Mouse (Mus musculus): ENCODE data around the gene Tpd52l2. TPM values are rescaled to one million over a fixed set of nuclear protein-coding genes. Genes with fewer than 3 reads are reported as not detected.

The Tpd52l2 gene
- total and polyA plus RNA-seq, 2 experiments from 2014 or later, result 58.2 to 103 TPM

- Histone ChIP-seq H3K27me3 (ENCODE audit: control insufficient read depth, insufficient read depth, low read length) (no peaks in the 10 kb centered on the region), H3K4me3 (ENCODE audit: low read depth, low read length) (peak within 1 kb of the TSS; percentile 98), H3K4me2 (ENCODE audit: low read depth, low read length) (peak within 1 kb of the TSS; percentile 79), H3K4me1 (ENCODE audit: control insufficient read depth, insufficient read depth) (peaks cover 24% of the 10 kb centered on the region), H3K27ac (ENCODE audit: low read depth) (peak within 1 kb of the TSS; percentile 99), H3K9ac (replicated peaks; ENCODE audit: low read depth, low read length) (peak within 1 kb of the TSS; percentile 95), H3K9me3 (replicated peaks; ENCODE audit: control insufficient read depth, low read length) (no peaks in the 10 kb centered on the region), H3K36me3 (replicated peaks; ENCODE audit: control insufficient read depth, insufficient read depth, low read length) (peaks cover 23% of the 10 kb centered on the region)
- ATAC-seq (ENCODE audit: insufficient read depth, low read depth), result peak; percentile 97
- no peak for TF ChIP-seq CTCF (IDR thresholded peaks at IDR 0.05; ENCODE audit: low read depth)
- no peak for TF ChIP-seq EP300 (IDR thresholded peaks at IDR 0.05; ENCODE audit: low read depth)
- WGBS, result under 1% methylated on average over 74 of the region's 74 CpGs
- DNase-seq (ENCODE audit: low spot score), result peak; percentile 98
These were observed 23.4 kb downstream of the Tpd52l2 start, which contains the start of gene Dnajc5 for GRCm38 (mm10) chr2:181520118-181520935. Dnajc5 (plus strand) TSS chr2:181520485.

DNA sequence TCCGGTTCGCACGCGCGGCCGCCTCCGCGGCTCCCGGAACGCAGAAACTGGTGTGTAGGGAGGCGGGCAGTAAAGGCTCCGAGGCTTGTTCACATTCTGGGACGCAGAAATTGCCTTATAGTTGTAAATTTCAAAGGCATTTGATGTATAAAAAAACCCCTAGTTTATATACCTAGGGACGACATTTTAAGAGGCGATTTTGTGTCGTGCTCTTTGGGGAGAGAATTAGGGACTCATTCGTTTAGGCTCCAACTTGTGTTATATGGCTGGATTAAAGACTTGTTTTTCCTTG is 23.9 kb downstream of the Tpd52l2 start:
- no peaks in the 10 kb centered on the region for H3K9me3 ChIP-seq (replicated peaks; ENCODE audit: control insufficient read depth, low read length)
- DNase-seq (ENCODE audit: low spot score) (no peak), ATAC-seq (ENCODE audit: insufficient read depth, low read depth) (no peak)
- peaks cover 24% of the 10 kb centered on the region for H3K4me1 ChIP-seq (ENCODE audit: control insufficient read depth, insufficient read depth)
- H3K4me3 ChIP-seq (ENCODE audit: low read depth, low read length), result peak overlapping the region; percentile 98
- H3K4me2 ChIP-seq (ENCODE audit: low read depth, low read length), result peak overlapping the region; percentile 79
- no peak for TF ChIP-seq CTCF (IDR thresholded peaks at IDR 0.05; ENCODE audit: low read depth)
- TF ChIP-seq EP300 (IDR thresholded peaks at IDR 0.05; ENCODE audit: low read depth), result no peak
- H3K36me3 ChIP-seq (replicated peaks; ENCODE audit: control insufficient read depth, insufficient read depth, low read length), result peaks cover 19% of the 10 kb centered on the region
- peak overlapping the region; percentile 95 for H3K9ac ChIP-seq (replicated peaks; ENCODE audit: low read depth, low read length)
- H3K27me3 ChIP-seq (ENCODE audit: control insufficient read depth, insufficient read depth, low read length), result no peaks in the 10 kb centered on the region
- peak overlapping the region; percentile 99 for H3K27ac ChIP-seq (ENCODE audit: low read depth)
- 2% methylated on average over 17 of the region's 17 CpGs for whole genome bisulfite sequencing

DNA sequence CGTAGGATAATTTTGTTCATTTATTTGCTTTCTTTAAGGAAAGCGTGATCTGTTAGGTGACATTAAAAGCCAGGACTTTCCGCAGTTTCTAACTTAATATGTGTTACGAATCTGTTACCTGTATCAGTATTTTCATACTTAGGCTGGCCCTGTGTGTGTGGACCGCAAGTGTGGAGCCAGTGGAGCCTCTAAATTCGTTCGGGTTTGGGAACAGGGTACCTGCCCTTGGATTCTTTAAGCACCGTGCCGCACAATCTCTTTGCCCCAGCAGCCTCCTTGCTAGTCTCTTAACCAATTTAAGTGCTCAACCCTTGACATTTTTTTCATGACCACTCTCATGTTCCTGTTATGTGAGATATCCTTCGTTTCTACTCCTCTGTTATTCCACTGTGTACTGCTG is 24.5 kb downstream of the Tpd52l2 start:
- Histone ChIP-seq H3K27me3 (ENCODE audit: control insufficient read depth, insufficient read depth, low read length) (no peaks in the 10 kb centered on the region), H3K4me3 (ENCODE audit: low read depth, low read length) (peak overlapping the region; percentile 98), H3K9me3 (replicated peaks; ENCODE audit: control insufficient read depth, low read length) (no peaks in the 10 kb centered on the region), H3K4me2 (ENCODE audit: low read depth, low read length) (peak overlapping the region; percentile 79), H3K36me3 (replicated peaks; ENCODE audit: control insufficient read depth, insufficient read depth, low read length) (peaks cover 13% of the 10 kb centered on the region), H3K27ac (ENCODE audit: low read depth) (0 out of 2 replicates have a peak overlapping the region, but pooled peaks have one; percentile 99), H3K9ac (replicated peaks; ENCODE audit: low read depth, low read length) (peak overlapping the region; percentile 95), H3K4me1 (ENCODE audit: control insufficient read depth, insufficient read depth) (peaks cover 24% of the 10 kb centered on the region)
- 30% methylated on average over 10 of the region's 10 CpGs for WGBS
- TF ChIP-seq EP300 (IDR thresholded peaks at IDR 0.05; ENCODE audit: low read depth) (no peak), CTCF (IDR thresholded peaks at IDR 0.05; ENCODE audit: low read depth) (no peak)
- no peak for DNase-seq (ENCODE audit: low spot score)
- no peak for ATAC-seq (ENCODE audit: insufficient read depth, low read depth)

- no peak for TF ChIP-seq EP300 (IDR thresholded peaks at IDR 0.05; ENCODE audit: low read depth)
- TF ChIP-seq CTCF (IDR thresholded peaks at IDR 0.05; ENCODE audit: low read depth), result peak; percentile 61
- 66% methylated on average over 5 of the region's 5 CpGs for WGBS
- no peak overlapping the region for H3K4me3 ChIP-seq (ENCODE audit: low read depth, low read length)
- H3K4me2 ChIP-seq (ENCODE audit: low read depth, low read length), result no peak overlapping the region
- ATAC-seq (ENCODE audit: insufficient read depth, low read depth) (no peak), DNase-seq (ENCODE audit: low spot score) (peak; percentile 13)
- H3K9ac ChIP-seq (replicated peaks; ENCODE audit: low read depth, low read length), result no peak overlapping the region
- no peaks in the 10 kb centered on the region for H3K9me3 ChIP-seq (replicated peaks; ENCODE audit: control insufficient read depth, low read length)
- no peak overlapping the region for H3K27ac ChIP-seq (ENCODE audit: low read depth)
- peaks cover 24% of the 10 kb centered on the region for H3K4me1 ChIP-seq (ENCODE audit: control insufficient read depth, insufficient read depth)
- H3K36me3 ChIP-seq (replicated peaks; ENCODE audit: control insufficient read depth, insufficient read depth, low read length), result no peaks in the 10 kb centered on the region; the same call in 1 of the 2 replicates
- no peaks in the 10 kb centered on the region for H3K27me3 ChIP-seq (ENCODE audit: control insufficient read depth, insufficient read depth, low read length)
These were observed 25.9 kb downstream of the Tpd52l2 start for GRCm38 (mm10) chr2:181522811-181523210.

DNA sequence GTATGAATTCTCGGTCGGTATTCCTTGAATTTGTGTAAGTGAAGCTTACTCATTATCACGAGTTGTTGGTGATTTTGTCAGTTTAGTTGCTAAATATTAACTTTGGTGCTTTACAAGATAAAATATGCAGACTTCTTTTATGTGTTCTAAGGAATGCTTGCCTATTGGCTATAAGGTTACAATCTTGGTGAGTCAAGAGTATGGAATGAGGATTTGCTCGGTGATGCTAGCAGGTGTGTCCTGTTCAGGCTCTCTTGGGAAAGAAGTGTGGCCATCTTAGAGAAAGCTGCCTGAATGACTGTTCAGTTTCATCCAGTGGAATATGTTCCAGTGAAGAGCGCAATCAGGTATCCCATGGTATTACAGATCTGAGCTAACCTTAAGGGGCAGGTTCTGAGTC is 28.6 kb downstream of the Tpd52l2 start:
- H3K4me1 ChIP-seq (ENCODE audit: control insufficient read depth, insufficient read depth), result peaks cover 15% of the 10 kb centered on the region
- no peak overlapping the region for H3K4me2 ChIP-seq (ENCODE audit: low read depth, low read length)
- DNase-seq (ENCODE audit: low spot score) (no peak), ATAC-seq (ENCODE audit: insufficient read depth, low read depth) (no peak)
- no peak overlapping the region for H3K4me3 ChIP-seq (ENCODE audit: low read depth, low read length)
- H3K27me3 ChIP-seq (ENCODE audit: control insufficient read depth, insufficient read depth, low read length), result no peaks in the 10 kb centered on the region
- H3K27ac ChIP-seq (ENCODE audit: low read depth), result no peak overlapping the region
- H3K9ac ChIP-seq (replicated peaks; ENCODE audit: low read depth, low read length), result no peak overlapping the region
- 74% methylated on average over 5 of the region's 5 CpGs for WGBS
- TF ChIP-seq EP300 (IDR thresholded peaks at IDR 0.05; ENCODE audit: low read depth) (no peak), CTCF (IDR thresholded peaks at IDR 0.05; ENCODE audit: low read depth) (no peak)
- 0 out of 2 replicates have a peak, but pooled peaks cover 2% of the 10 kb centered on the region for H3K9me3 ChIP-seq (replicated peaks; ENCODE audit: control insufficient read depth, low read length)
- H3K36me3 ChIP-seq (replicated peaks; ENCODE audit: control insufficient read depth, insufficient read depth, low read length), result no peaks in the 10 kb centered on the region; the same call in none of the 2 replicates

Measured in heart, postnatal 0 days (tissue).